Mouse (Mus musculus) midbrain, postnatal 0 days (tissue): ENCODE measurements around the gene Ralgapb. TPM values are rescaled to one million over a fixed set of nuclear protein-coding genes. Genes with fewer than 3 reads are reported as not detected.

ENCODE experiments used
- ATAC-seq: fragments of 200-750 bp; cut with Nextera tagmentation; 2 replicates; pipeline ENCODE4 v1.8.0; 2017; ENCODE audit warnings: moderate number of reproducible peaks, mild to moderate bottlenecking, moderate TSS enrichment, moderate library complexity; ENCODE audit not compliant: low FRiP score
- DNase-seq: peaks from one replicate; pipeline ENCODE4 v3.0.0-alpha.2; 2015; ENCODE audit warnings: low spot score
- H3K27ac ChIP-seq: fragments of 300-500 bp; sonication (generic); 2 replicates; pipeline ENCODE4 v1.5.1; 2014; ENCODE audit warnings: low read depth, mild to moderate bottlenecking, low read length, mixed read lengths
- H3K27me3 ChIP-seq: fragments of 300-500 bp; sonication (generic); 2 replicates; pipeline ENCODE4 v1.6.1; 2014; ENCODE audit warnings: low read length, control low read depth, mixed read lengths; ENCODE audit not compliant: insufficient read depth
- H3K36me3 ChIP-seq: fragments of 300-500 bp; sonication (generic); 2 replicates; pipeline ENCODE4 v1.6.1; 2014; ENCODE audit warnings: low read length, control low read depth, mixed read lengths; ENCODE audit not compliant: insufficient read depth
- H3K4me1 ChIP-seq: fragments of 300-500 bp; sonication (generic); 2 replicates; pipeline ENCODE4 v1.6.1; 2014; ENCODE audit warnings: mild to moderate bottlenecking, control low read depth, antibody characterized with exemption, low read length, mixed read lengths; ENCODE audit not compliant: insufficient read depth
- H3K4me2 ChIP-seq: fragments of 300-500 bp; sonication (generic); 2 replicates; pipeline ENCODE4 v1.6.1; 2014; ENCODE audit warnings: low read depth, mild to moderate bottlenecking, low read length, mixed read lengths; ENCODE audit not compliant: poor library complexity, severe bottlenecking
- H3K4me3 ChIP-seq: fragments of 300-500 bp; sonication (generic); 2 replicates; pipeline ENCODE4 v1.5.1; 2014; ENCODE audit warnings: low read depth, mild to moderate bottlenecking, low read length, moderate library complexity
- H3K9ac ChIP-seq: fragments of 300-500 bp; sonication (generic); replicated peaks from 2 replicates; pipeline ENCODE4 v1.6.1; 2014; ENCODE audit warnings: mild to moderate bottlenecking, low read length, moderate library complexity, mixed read lengths; ENCODE audit not compliant: poor library complexity, severe bottlenecking
- H3K9me3 ChIP-seq: fragments of 300-500 bp; sonication (generic); 2 replicates; pipeline ENCODE4 v1.6.1; 2016; ENCODE audit warnings: low read length, control low read depth
- CTCF ChIP-seq: IDR thresholded peaks from 2 replicates; pipeline ENCODE4 v1.5.1; 2016; ENCODE audit warnings: antibody characterized with exemption, mild to moderate bottlenecking
- WGBS: fragments of 180-500 bp; shearing (Covaris S2); extraction: QIAGEN DNeasy Blood & Tissue Kit; methylation state at CpG from one replicate; pipeline ENCODE4 v1.1.7; 2014; 5-methylcytosine and 5-hydroxymethylcytosine counted together
- polyA plus RNA-seq: library from polyadenylated mRNA; unstranded; fragments of >200 nt; fragmentation: Nextera tagmentation; extraction: Ambion mirVana; gene quantifications from 2 replicates; pipeline ENCODE4 v1.2.1, GENCODE M21; 2015
- total RNA-seq: library from RNA; depleted of rRNA; stranded (reverse); fragments of >200 nt; gene quantifications from 2 replicates; pipeline ENCODE4 v1.2.3, GENCODE M21; 2014

Ralgapb gene
- total and polyA plus RNA-seq, 2 experiments from 2014 or later: 17.7 to 59.0 TPM

DNA sequence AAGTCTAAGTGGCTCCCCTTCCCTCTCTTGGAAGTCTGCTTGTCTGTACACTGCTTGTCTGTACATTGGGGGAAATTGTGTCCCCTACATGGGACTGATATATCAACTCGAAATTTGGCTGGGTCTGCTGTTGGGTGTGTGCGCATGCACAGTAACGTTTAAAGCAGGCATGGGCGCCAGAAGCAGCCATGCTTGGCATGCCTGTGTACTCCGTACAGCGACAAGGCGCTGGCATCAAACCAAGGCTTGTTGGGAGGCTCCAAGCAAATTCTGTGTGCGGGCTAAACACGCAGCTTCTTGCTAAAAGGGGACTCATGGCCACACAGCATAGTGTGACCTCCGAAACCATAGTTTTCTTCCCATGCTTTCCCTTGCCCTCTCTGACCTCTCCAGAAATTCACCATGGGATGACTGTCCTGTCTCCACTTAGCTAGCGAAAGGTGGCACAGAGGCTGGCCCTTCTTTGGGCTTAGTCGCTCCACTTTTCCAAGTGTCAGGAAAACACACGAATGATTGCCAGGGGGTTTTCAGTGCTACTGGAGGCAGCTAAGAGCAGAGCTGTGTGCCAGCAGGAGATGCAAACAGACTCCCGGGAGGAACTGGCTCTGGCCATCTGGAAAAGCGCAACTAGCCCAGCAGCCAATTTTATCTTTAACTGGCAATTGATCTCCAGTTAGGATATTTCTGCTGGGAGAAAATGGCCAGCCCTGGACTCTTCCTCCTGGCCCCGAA is 114.6 kb downstream of the Ralgapb start:
- Histone ChIP-seq H3K4me3 (no peak overlapping the region), H3K9me3 (no peaks in the 10 kb centered on the region), H3K4me1 (no peaks in the 10 kb centered on the region), H3K36me3 (no peaks in the 10 kb centered on the region; the same call in 1 of the 2 replicates), H3K27me3 (no peaks in the 10 kb centered on the region), H3K4me2 (no peak overlapping the region), H3K27ac (no peak overlapping the region), H3K9ac (no peak overlapping the region)
- DNase-seq: peak; percentile 59
- no peak for TF ChIP-seq CTCF
- 80% methylated on average over 16 of the region's 16 CpGs for WGBS
- ATAC-seq: no peak

DNA sequence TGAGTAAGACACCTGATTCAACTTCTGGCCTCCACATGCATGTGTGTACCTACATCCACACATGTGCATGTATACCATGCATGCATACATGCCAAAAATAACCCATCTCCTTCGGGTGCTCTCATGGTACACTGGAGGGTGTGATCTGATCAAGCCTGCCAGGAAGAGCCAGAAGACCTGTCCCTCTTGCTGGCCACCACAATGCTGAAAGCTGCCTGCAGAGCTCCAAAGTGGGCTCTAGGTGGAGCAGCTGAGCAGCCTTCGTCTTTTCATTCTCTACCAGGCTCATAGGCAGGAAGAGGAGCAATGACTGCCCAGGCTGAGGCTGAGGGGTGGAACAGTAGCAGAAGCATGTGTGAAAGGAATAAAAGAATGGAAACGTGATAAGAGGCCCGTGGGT is 124.4 kb downstream of the Ralgapb start:
- Histone ChIP-seq H3K9me3 (no peaks in the 10 kb centered on the region), H3K36me3 (no peaks in the 10 kb centered on the region), H3K27ac (no peak overlapping the region), H3K9ac (no peak overlapping the region), H3K27me3 (no peaks in the 10 kb centered on the region), H3K4me1 (no peaks in the 10 kb centered on the region), H3K4me2 (no peak overlapping the region), H3K4me3 (no peak overlapping the region)
- ATAC-seq: peak; percentile 68; the same call in 1 of the 2 replicates
- WGBS: 2% methylated on average over 4 of the region's 4 CpGs
- DNase-seq: peak; percentile 76
- peak; percentile 94 for TF ChIP-seq CTCF

- Histone ChIP-seq H3K27ac (no peak overlapping the region), H3K4me1 (no peaks in the 10 kb centered on the region), H3K9me3 (no peaks in the 10 kb centered on the region), H3K4me3 (no peak overlapping the region), H3K27me3 (no peaks in the 10 kb centered on the region), H3K4me2 (no peak overlapping the region), H3K36me3 (no peaks in the 10 kb centered on the region), H3K9ac (no peak overlapping the region)
- TF ChIP-seq CTCF: no peak
- ATAC-seq (no peak), DNase-seq (no peak)
- 78% methylated on average over 8 of the region's 8 CpGs for WGBS
Observed at GRCm38 (mm10) chr2:158534559-158534958, 124.9 kb downstream of the Ralgapb start.

- no peak for TF ChIP-seq CTCF
- no peak overlapping the region for H3K9ac ChIP-seq
- H3K4me3 ChIP-seq: peak overlapping the region; percentile 13; the same call in 1 of the 2 replicates
- WGBS: 53% methylated on average over 24 of the region's 24 CpGs
- H3K4me1 ChIP-seq: no peaks in the 10 kb centered on the region
- H3K36me3 ChIP-seq: no peaks in the 10 kb centered on the region
- ATAC-seq (peak; percentile 54; the same call in 1 of the 2 replicates), DNase-seq (no peak)
- H3K27me3 ChIP-seq: no peaks in the 10 kb centered on the region
- peak overlapping the region; percentile 38 for H3K4me2 ChIP-seq
- H3K27ac ChIP-seq: no peak overlapping the region
- H3K9me3 ChIP-seq: no peaks in the 10 kb centered on the region
Observed at GRCm38 (mm10) chr2:158539433-158540305, 130.0 kb downstream of the Ralgapb start.

GRCm38 (mm10) chr2:158541286-158541685 is 131.6 kb downstream of the Ralgapb start:
- H3K27ac ChIP-seq: no peak overlapping the region
- no peaks in the 10 kb centered on the region for H3K27me3 ChIP-seq
- DNase-seq (no peak), ATAC-seq (no peak)
- H3K36me3 ChIP-seq: no peaks in the 10 kb centered on the region
- H3K4me2 ChIP-seq: no peak overlapping the region
- H3K4me3 ChIP-seq: no peak overlapping the region
- WGBS: 60% methylated on average over 4 of the region's 4 CpGs
- no peaks in the 10 kb centered on the region for H3K9me3 ChIP-seq
- H3K9ac ChIP-seq: no peak overlapping the region
- no peak for TF ChIP-seq CTCF
- peaks cover under 1% of the 10 kb centered on the region; the same call in 1 of the 2 replicates for H3K4me1 ChIP-seq
